Mouse (Mus musculus) CH12.LX (cell line): ENCODE data around the gene Prm2. TPM values are rescaled to one million over a fixed set of nuclear protein-coding genes. Genes with fewer than 3 reads are reported as not detected.

Experiments
- DNase-seq: peaks from one replicate; pipeline ENCODE4 v3.0.0-alpha.2; 2013; ENCODE audit errors: extremely low read depth
- H3K27ac ChIP-seq: 2 replicates; pipeline ENCODE4 v1.5.1; 2012; ENCODE audit warnings: low read depth, mild to moderate bottlenecking, control low read depth, moderate library complexity; ENCODE audit not compliant: insufficient read depth
- H3K27me3 ChIP-seq: replicated peaks from 2 replicates; pipeline ENCODE3; 2012; ENCODE audit warnings: inconsistent platforms
- H3K36me3 ChIP-seq, 2 experiments: replicated peaks in 1 of 2; 2 replicates each; pipeline versions ENCODE3 to v1.6.1; 2012; ENCODE audit warnings: inconsistent platforms in 1 of 2, low read length in 1 of 2, mild to moderate bottlenecking in 1 of 2, mixed read lengths in 1 of 2, moderate library complexity in 1 of 2; ENCODE audit not compliant: control insufficient read depth in 1 of 2, insufficient read depth in 1 of 2
- H3K4me1 ChIP-seq, 2 experiments: 2 replicates each; pipeline ENCODE4 v1.6.1; 2012; ENCODE audit warnings: inconsistent platforms in 1 of 2, moderate library complexity in 1 of 2; ENCODE audit not compliant: insufficient read depth in 2 of 2, control insufficient read depth in 1 of 2
- H3K4me2 ChIP-seq: 2 replicates; pipeline ENCODE4 v1.6.1; 2012; ENCODE audit warnings: low read depth, mild to moderate bottlenecking, control low read depth; ENCODE audit not compliant: poor library complexity, insufficient read depth, severe bottlenecking
- H3K4me3 ChIP-seq, 3 experiments: fragments of 150-350 bp in 1 of 3; sonication (generic) in 1 of 3; replicated peaks in 1 of 3; 2 replicates each; pipeline versions ENCODE3 to v1.5.1; 2011 to 2012; ENCODE audit warnings: low read depth in 2 of 3, low read length in 2 of 3, mild to moderate bottlenecking in 2 of 3, moderate library complexity in 2 of 3, control low read depth in 1 of 3, improper control_type of control experiment in 1 of 3, inconsistent platforms in 1 of 3, mixed read lengths in 1 of 3; ENCODE audit not compliant: poor library complexity in 1 of 3
- H3K79me2 ChIP-seq: replicated peaks from 2 replicates; pipeline ENCODE4 v1.6.1; 2012; ENCODE audit warnings: mild to moderate bottlenecking, moderate library complexity; ENCODE audit not compliant: control insufficient read depth, poor library complexity, insufficient read depth, severe bottlenecking; ENCODE audit errors: extremely low read depth
- H3K9ac ChIP-seq: 2 replicates; pipeline ENCODE4 v1.6.1; 2012; ENCODE audit warnings: low read depth, mild to moderate bottlenecking, control low read depth, moderate library complexity; ENCODE audit not compliant: insufficient read depth
- H3K9me3 ChIP-seq: replicated peaks from 2 replicates; pipeline ENCODE3; 2012; ENCODE audit warnings: low read length, inconsistent platforms, mixed read lengths
- BHLHE40 ChIP-seq: IDR thresholded peaks from 2 replicates; pipeline ENCODE4 v1.6.1; 2011; ENCODE audit warnings: mild to moderate bottlenecking, low read depth, low read length, improper control_type of control experiment
- CHD1 ChIP-seq: IDR thresholded peaks from 2 replicates; pipeline ENCODE4 v1.6.1; 2012; ENCODE audit warnings: low read depth, low read length, improper control_type of control experiment, inconsistent platforms
- CHD2 ChIP-seq: IDR thresholded peaks from 2 replicates; pipeline ENCODE4 v1.6.1; 2011; ENCODE audit warnings: low read length, improper control_type of control experiment
- CTCF ChIP-seq, 2 experiments: IDR thresholded peaks in 1 of 2; conservative IDR thresholded peaks in 1 of 2; 2 replicates each; pipeline ENCODE4 v1.5.1; 2011 to 2012; ENCODE audit warnings: low read depth in 2 of 2, low read length in 2 of 2, improper control_type of control experiment in 1 of 2, inconsistent platforms in 1 of 2, mild to moderate bottlenecking in 1 of 2, moderate library complexity in 1 of 2
- E2F4 ChIP-seq: IDR thresholded peaks from 2 replicates; pipeline ENCODE4 v1.6.1; 2011; ENCODE audit warnings: low read depth, low read length, improper control_type of control experiment; ENCODE audit not compliant: insufficient replicate concordance
- ELF1 ChIP-seq: IDR thresholded peaks from 2 replicates; pipeline ENCODE4 v1.6.1; 2014; ENCODE audit warnings: low read depth, mild to moderate bottlenecking, inconsistent platforms, low read length, improper control_type of control experiment
- EP300 ChIP-seq: IDR thresholded peaks from 2 replicates; pipeline ENCODE4 v1.6.1; 2011; ENCODE audit warnings: low read length, improper control_type of control experiment
- ETS1 ChIP-seq: conservative IDR thresholded peaks from 2 replicates; pipeline ENCODE4 v1.6.1; 2012; ENCODE audit warnings: low read depth, mild to moderate bottlenecking, inconsistent platforms, low read length, improper control_type of control experiment, moderate library complexity
- GABPA ChIP-seq: IDR thresholded peaks from 2 replicates; pipeline ENCODE4 v1.6.1; 2012; ENCODE audit warnings: low read depth, low read length, improper control_type of control experiment, inconsistent platforms; ENCODE audit not compliant: insufficient replicate concordance
- HCFC1 ChIP-seq: IDR thresholded peaks from 2 replicates; pipeline ENCODE4 v1.6.1; 2012; ENCODE audit warnings: low read depth, mild to moderate bottlenecking, inconsistent platforms, low read length, improper control_type of control experiment
- IRF4 ChIP-seq: IDR thresholded peaks from 2 replicates; pipeline ENCODE4 v1.6.1; 2014; ENCODE audit warnings: low read depth, mild to moderate bottlenecking, inconsistent platforms, low read length, improper control_type of control experiment
- JUN ChIP-seq: IDR thresholded peaks from 2 replicates; pipeline ENCODE4 v1.6.1; 2011; ENCODE audit warnings: low read depth, mild to moderate bottlenecking, low read length, improper control_type of control experiment, moderate library complexity; ENCODE audit not compliant: insufficient read depth
- JUND ChIP-seq: conservative IDR thresholded peaks from 2 replicates; pipeline ENCODE4 v1.6.1; 2011; ENCODE audit warnings: low read depth, low read length, improper control_type of control experiment
- KAT2A ChIP-seq: IDR thresholded peaks from 2 replicates; pipeline ENCODE4 v1.6.1; 2012; ENCODE audit warnings: low read length, improper control_type of control experiment, inconsistent platforms; ENCODE audit not compliant: insufficient replicate concordance
- MAFK ChIP-seq: IDR thresholded peaks from 2 replicates; pipeline ENCODE4 v1.6.1; 2011; ENCODE audit warnings: low read length, improper control_type of control experiment; ENCODE audit not compliant: insufficient replicate concordance
- MAX ChIP-seq: IDR thresholded peaks from 2 replicates; pipeline ENCODE4 v1.6.1; 2011; ENCODE audit warnings: low read length, improper control_type of control experiment
- MAZ ChIP-seq: IDR thresholded peaks from 2 replicates; pipeline ENCODE4 v1.6.1; 2012; ENCODE audit warnings: low read depth, mild to moderate bottlenecking, inconsistent platforms, low read length, improper control_type of control experiment, moderate library complexity
- MEF2A ChIP-seq: IDR thresholded peaks from 2 replicates; pipeline ENCODE4 v1.6.1; 2014; ENCODE audit warnings: low read depth, mild to moderate bottlenecking, inconsistent platforms, low read length, improper control_type of control experiment, borderline replicate concordance
- MXI1 ChIP-seq: IDR thresholded peaks from 2 replicates; pipeline ENCODE4 v1.6.1; 2011; ENCODE audit warnings: mild to moderate bottlenecking, low read depth, low read length, improper control_type of control experiment
- MYC ChIP-seq: IDR thresholded peaks from 2 replicates; pipeline ENCODE4 v1.6.1; 2011; ENCODE audit warnings: low read depth, mild to moderate bottlenecking, improper control_type of control experiment, low read length
- NELFE ChIP-seq: IDR thresholded peaks from 2 replicates; pipeline ENCODE4 v1.6.1; 2011; ENCODE audit warnings: low read depth, low read length, improper control_type of control experiment
- NRF1 ChIP-seq: IDR thresholded peaks from 2 replicates; pipeline ENCODE4 v1.6.1; 2014; ENCODE audit warnings: low read depth, mild to moderate bottlenecking, inconsistent platforms, low read length, improper control_type of control experiment, moderate library complexity
- PAX5 ChIP-seq: IDR thresholded peaks from 2 replicates; pipeline ENCODE4 v1.6.1; 2012; ENCODE audit warnings: low read length, inconsistent platforms, mixed read lengths
- POLR2A ChIP-seq: IDR thresholded peaks from 2 replicates; pipeline ENCODE4 v1.6.1; 2011; ENCODE audit warnings: low read depth, mild to moderate bottlenecking, improper control_type of control experiment, low read length
- POLR2AphosphoS2 ChIP-seq: IDR thresholded peaks from 2 replicates; pipeline ENCODE4 v1.6.1; 2011; ENCODE audit warnings: low read depth, low read length, improper control_type of control experiment
- RAD21 ChIP-seq: IDR thresholded peaks from 2 replicates; pipeline ENCODE4 v1.6.1; 2011; ENCODE audit warnings: low read depth, mild to moderate bottlenecking, low read length, improper control_type of control experiment, moderate library complexity
- RCOR1 ChIP-seq: conservative IDR thresholded peaks from 2 replicates; pipeline ENCODE4 v1.6.1; 2012; ENCODE audit warnings: low read depth, mild to moderate bottlenecking, inconsistent platforms, low read length, improper control_type of control experiment
- SIN3A ChIP-seq: IDR thresholded peaks from 2 replicates; pipeline ENCODE4 v1.6.1; 2012; ENCODE audit warnings: low read length, improper control_type of control experiment, inconsistent platforms
- SMC3 ChIP-seq: IDR thresholded peaks from 2 replicates; pipeline ENCODE4 v1.6.1; 2011; ENCODE audit warnings: low read depth, low read length, improper control_type of control experiment
- TBP ChIP-seq: conservative IDR thresholded peaks from 2 replicates; pipeline ENCODE4 v1.6.1; 2011; ENCODE audit warnings: low read depth, low read length, improper control_type of control experiment
- TCF12 ChIP-seq: IDR thresholded peaks from 2 replicates; pipeline ENCODE4 v1.6.1; 2014; ENCODE audit warnings: low read depth, mild to moderate bottlenecking, inconsistent platforms, low read length, improper control_type of control experiment
- UBTF ChIP-seq: IDR thresholded peaks from 2 replicates; pipeline ENCODE4 v1.6.1; 2012; ENCODE audit warnings: low read depth, mild to moderate bottlenecking, inconsistent platforms, low read length, improper control_type of control experiment, moderate library complexity
- USF1 ChIP-seq: IDR thresholded peaks from 2 replicates; pipeline ENCODE4 v1.6.1; 2014; ENCODE audit warnings: low read depth, mild to moderate bottlenecking, inconsistent platforms, low read length, improper control_type of control experiment
- USF2 ChIP-seq: conservative IDR thresholded peaks from 2 replicates; pipeline ENCODE4 v1.6.1; 2011; ENCODE audit warnings: low read depth, low read length, improper control_type of control experiment
- ZC3H11A ChIP-seq: IDR thresholded peaks from 2 replicates; pipeline ENCODE4 v1.6.1; 2012; ENCODE audit warnings: low read depth, mild to moderate bottlenecking, inconsistent platforms, low read length, improper control_type of control experiment
- ZKSCAN1 ChIP-seq: IDR thresholded peaks from 2 replicates; pipeline ENCODE4 v1.6.1; 2012; ENCODE audit warnings: low read depth, inconsistent platforms, low read length, improper control_type of control experiment, borderline replicate concordance
- ZMIZ1 ChIP-seq: IDR thresholded peaks from 2 replicates; pipeline ENCODE4 v1.6.1; 2012; ENCODE audit warnings: low read depth, mild to moderate bottlenecking, inconsistent platforms, low read length, improper control_type of control experiment
- ZNF384 ChIP-seq: IDR thresholded peaks from 2 replicates; pipeline ENCODE4 v1.6.1; 2012; ENCODE audit warnings: low read depth, low read length, improper control_type of control experiment, inconsistent platforms
- dilution Hi-C: fragments of 300-500 bp; cut with MboI; formaldehyde crosslinking; loops from 2 replicates; pipeline ENCODE4 v1.14.3; 2020; ENCODE audit warnings: low sequenced_read_pairs; ENCODE audit not compliant: extremely low pct_unique_long_range_greater_than_20kb, extremely low pct_ligation_motif_present
- in situ Hi-C: fragments of 300-500 bp; cut with MboI; formaldehyde crosslinking; loops from 3 replicates; pipeline ENCODE4 v1.14.3; 2019; ENCODE audit warnings: low sequenced_read_pairs, low pct_ligation_motif_present, low pct_unique_long_range_greater_than_20kb, mixed read lengths
- polyA plus RNA-seq: library from polyadenylated mRNA; unstranded; fragments of >175 nt; gene quantifications from 2 replicates; pipeline ENCODE4 v1.2.1, GENCODE M21; 2012; ENCODE audit warnings: low read depth; ENCODE audit not compliant: insufficient read length
- total RNA-seq, 2 experiments: library from RNA; depleted of rRNA; stranded (reverse); fragments of 300-350 nt in 1 of 2; fragments of >200 nt in 1 of 2; gene quantifications; 2 replicates each; pipeline ENCODE4 v1.2.3; 2012 to 2014

The Prm2 gene
- total and polyA plus RNA-seq, 3 experiments, result not detected

DNA sequence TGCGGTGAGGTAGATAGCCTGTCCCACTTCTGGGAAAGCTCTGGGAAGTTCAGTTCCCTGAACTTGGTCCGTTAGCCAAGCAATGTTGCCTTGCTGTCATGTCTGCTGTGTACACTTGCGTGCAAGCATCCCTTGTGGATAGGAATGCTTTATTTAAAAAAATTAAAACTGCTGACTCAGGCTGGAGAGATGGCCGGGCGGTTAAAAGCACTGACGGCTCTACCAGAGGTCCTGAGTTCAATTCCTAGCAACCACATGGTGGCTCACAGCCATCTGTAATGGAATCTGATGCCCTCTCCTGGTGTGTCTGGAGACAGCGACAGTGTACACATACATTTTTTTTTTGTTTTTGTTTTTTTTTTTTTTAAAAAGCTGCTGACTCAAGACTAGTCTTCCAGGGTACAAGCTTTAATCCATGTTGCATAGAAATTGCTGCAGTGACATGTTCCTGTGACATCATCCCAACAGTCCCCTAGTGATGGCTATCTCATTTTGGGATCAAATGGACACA lies 8.3 kb downstream of the Prm2 start:
- Histone ChIP-seq H3K36me3 (peaks cover 0 to 18% of the 10 kb centered on the region in 2 experiments), H3K4me2 (no peak overlapping the region), H3K4me3 (no peak overlapping the region), H3K27ac (no peak overlapping the region), H3K9me3 (no peaks in the 10 kb centered on the region), H3K4me1 (peaks cover 28 to 40% of the 10 kb centered on the region in 2 experiments), H3K79me2 (peaks cover 16% of the 10 kb centered on the region), H3K9ac (no peak overlapping the region), H3K27me3 (no peaks in the 10 kb centered on the region)
- in situ Hi-C loops, result loop anchor here (5.0 kb wide), 2 partner anchors 120 to 215 kb away; no protein-coding TSS in a partner anchor
- TF ChIP-seq MXI1 (no peak), GABPA (no peak), USF2 (no peak), CHD2 (no peak), RAD21 (peak; percentile 16), CTCF (conservative IDR thresholded peaks at IDR 0.05 in 1 of 2, IDR thresholded peaks at IDR 0.05 in 1 of 2; ENCODE audit: low read depth in 2 of 2, low read length in 2 of 2) (peak in 1 of 2 experiments; percentile 51; a peak in 2 of 4 replicates), BHLHE40 (no peak), MYC (no peak), JUND (no peak), EP300 (no peak), ZKSCAN1 (no peak), POLR2A (no peak), MAFK (peak; percentile 79; the same call in 1 of the 2 replicates), ZMIZ1 (no peak), ELF1 (no peak), SMC3 (peak; percentile 7; the same call in 1 of the 2 replicates), E2F4 (no peak), KAT2A (no peak), RCOR1 (no peak), UBTF (no peak), CHD1 (no peak), PAX5 (no peak), MAX (no peak), HCFC1 (no peak), ZC3H11A (no peak), NRF1 (no peak), TCF12 (no peak), TBP (no peak), POLR2AphosphoS2 (no peak), IRF4 (no peak), ETS1 (no peak), NELFE (no peak), USF1 (no peak), MAZ (no peak), SIN3A (no peak), MEF2A (no peak), JUN (no peak), ZNF384 (peak; percentile 85)
- dilution Hi-C loops, result no loop called here
- DNase-seq, result no peak
